Mouse (Mus musculus): ENCODE results near the gene Gtf2f1.

The Gtf2f1 gene

GRCm38 (mm10) chr17:57001228-57001627 is 9.9 kb downstream of the Gtf2f1 start:
- DNase-seq: no peak

DNA sequence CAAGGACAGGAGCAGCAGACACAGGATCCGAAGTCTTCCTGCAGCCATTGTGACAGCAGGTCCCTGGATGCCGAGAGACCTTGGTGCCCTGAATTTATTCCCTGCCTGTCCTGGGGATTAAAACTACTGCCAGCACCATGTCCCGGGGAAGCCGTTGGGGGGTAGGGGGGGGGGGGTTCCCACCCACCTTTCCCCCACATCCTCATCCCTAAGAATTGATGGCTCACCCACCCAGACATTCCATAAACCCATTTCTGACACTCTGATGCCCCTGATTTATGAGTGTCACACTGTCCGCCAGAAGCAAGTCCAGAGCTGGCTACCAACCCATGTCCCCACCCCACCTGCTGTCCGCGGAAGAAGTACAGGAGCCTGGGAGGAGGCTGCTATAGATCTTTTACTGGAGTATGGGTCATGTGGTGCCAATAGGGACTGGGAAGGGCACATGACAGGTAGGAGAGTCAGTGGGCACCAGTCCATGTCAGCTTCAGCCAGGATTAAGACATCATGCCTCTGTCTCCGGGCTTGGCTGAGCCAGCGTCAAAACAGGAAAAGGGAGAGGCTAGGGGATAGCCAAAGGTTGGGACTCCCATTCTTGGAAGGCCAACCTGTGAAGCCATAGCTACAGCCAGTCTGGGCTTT is 11.0 kb downstream of the Gtf2f1 start, which contains the start of gene Pspn:
Gene Pspn, minus strand, starts transcription at position 51 of the 642 bp plus-strand sequence.
- DNase-seq: no peak

- DNase-seq: no peak
Measured at GRCm38 (mm10) chr17:56999414-56999813, 11.7 kb downstream of the Gtf2f1 start.

- DNase-seq: peak; percentile 91 to 98
Measured at GRCm38 (mm10) chr17:56997029-56997667, 13.9 kb downstream of the Gtf2f1 start, which contains the start of gene Alkbh7. Gene Alkbh7 (plus strand): TSS chr17:56997339.

GRCm38 (mm10) chr17:56996506-56996905 is 14.6 kb downstream of the Gtf2f1 start:
- DNase-seq: no peak

DNA sequence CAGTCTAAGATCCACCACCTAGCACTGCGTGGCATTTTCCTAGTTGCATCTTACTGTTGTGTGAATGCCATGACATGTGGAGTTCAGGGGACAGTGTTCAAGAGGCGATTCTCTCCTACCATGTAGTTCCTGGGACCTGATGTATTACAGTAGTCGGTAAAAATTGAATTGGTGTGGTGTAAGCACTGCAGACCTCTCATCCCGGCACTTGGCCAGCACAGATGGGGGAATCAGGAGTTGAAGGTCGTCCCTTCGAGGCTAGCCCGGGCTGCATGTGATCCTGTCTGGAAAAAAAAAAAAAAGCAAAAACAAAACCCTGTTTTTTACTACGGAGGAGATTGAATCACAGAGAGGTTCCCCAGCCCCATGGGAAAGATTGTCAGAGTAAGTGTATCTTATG is 16.0 kb downstream of the Gtf2f1 start:
- DNase-seq: no peak

DNA sequence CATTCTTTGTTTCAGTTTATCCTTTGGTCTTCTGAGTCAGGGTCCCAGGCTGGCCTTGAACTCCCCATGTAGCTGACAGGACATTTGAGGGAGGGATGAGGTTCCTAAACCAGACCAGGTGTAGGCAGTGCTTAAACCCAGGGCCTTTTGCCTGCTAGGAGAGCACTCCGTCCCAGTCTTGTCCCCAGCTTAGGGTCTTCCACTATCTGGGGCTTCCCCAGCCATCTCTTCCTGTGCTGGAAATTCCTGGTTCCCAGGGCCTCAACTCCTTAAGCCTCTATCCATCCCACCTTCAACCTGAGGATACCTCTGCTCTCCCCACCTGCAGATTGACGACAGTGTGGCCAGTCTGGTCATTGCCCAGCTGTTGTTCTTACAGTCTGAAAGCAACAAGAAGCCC is 20.1 kb downstream of the Gtf2f1 start:
- no peak for DNase-seq

DNA sequence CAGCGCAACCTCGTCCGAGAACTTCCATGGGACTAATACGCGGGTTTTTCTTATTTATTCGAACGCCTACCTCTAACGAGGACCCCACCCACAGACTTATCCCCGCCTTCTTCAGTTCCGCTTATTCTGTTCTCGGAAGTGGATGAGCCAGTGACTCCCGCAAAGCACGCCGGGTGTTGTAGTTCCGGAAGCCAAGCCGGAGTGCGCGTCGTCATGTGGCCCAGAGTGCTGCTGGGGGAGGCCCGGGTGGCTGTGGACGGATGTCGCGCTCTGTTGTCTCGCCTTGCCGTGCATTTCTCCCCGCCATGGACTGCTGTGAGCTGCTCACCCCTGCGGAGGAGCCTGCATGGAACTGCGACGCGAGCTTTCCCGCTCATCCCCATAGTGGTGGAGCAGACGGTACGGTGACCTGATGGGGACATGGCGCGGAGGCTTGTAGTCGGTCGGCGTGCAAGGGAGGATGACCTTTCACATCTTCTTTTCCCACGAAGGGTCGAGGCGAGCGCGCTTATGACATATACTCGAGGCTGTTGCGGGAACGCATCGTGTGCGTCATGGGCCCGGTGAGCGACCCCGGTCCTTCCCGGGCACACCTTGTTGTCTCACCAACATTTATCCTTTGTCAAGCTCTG is 20.9 kb downstream of the Gtf2f1 start, which contains the start of gene Clpp:
Gene Clpp, plus strand, starts transcription at position 191 of the 632 bp plus-strand sequence.
- DNase-seq: peak; percentile 94 to 99

DNA sequence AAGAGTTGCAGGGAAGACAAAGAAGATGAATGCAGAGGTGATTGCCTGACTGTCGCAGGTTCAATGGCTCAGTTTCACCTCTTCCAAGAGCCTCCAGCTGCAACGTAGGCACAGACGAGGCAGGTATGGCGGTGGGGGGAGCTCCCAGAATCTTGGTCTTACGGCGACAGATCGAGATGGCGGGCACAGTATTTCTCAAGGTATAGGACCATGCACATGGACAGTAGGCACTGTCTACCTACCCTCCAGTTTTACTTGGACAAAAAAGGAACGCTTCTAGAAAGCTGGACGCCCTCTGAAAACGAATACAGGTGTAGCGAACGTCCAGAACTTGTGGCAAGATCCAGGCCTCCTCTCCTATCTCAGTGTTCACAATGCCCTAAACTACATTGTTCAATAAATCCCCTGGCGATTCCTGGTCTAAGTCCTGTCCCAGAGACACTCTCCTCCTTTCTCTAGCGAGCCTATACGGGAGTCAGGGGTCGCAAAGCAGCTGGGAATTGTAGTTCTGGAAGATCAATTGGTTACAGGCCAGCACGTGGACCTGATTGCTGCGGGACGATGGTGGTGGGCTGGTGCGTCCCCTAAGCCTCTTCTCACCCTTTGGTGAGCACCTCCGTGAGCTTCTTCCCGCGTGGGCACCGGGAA is 21.5 kb downstream of the Gtf2f1 start:
- peak in 1 of 2 experiments; percentile 87 for DNase-seq

DNA sequence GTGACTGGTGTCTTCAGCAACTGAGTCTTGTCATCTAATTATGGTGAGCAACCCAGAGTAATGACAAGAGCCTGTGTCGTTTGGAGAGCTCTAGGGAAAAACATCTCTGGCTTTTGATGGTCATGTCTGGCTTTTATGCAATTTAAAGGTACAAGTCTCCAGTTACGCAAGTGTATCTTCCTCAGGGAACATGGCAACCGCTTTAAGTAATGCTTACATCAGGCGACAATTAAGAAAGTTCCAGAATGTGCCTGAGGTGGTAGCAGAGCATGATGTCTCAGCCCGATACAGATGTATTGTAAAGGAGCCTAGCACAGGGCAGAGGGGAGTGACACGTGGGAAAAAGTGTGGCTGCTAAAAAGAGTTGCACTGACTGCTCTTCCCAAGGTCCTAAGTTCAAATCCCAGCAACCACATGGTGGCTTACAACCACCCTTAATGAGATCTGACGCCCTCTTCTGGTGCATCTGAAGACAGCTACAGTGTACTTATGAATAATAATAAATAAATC is 22.1 kb downstream of the Gtf2f1 start:
- DNase-seq: no peak

DNA sequence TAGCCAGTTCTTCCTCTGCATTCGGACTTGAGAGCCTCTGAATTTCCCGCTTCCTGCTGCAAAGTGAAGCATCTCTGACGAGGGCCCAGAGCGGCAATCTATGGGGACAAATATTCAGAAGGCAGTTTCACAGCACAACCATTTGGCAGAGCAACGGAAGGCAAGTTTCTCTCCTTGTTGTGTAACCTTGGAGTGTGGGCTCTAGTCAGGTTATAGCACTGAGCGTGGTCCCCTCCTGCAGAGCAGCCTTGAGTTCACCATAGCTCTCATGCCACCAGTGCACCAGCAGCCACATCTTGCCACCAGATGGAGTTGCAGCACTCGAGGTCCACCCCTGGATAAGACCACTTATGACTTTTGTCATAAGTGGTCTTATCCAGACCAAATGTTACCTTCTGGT is 22.6 kb downstream of the Gtf2f1 start:
- DNase-seq: no peak

- no peak for DNase-seq
Measured at GRCm38 (mm10) chr17:56986105-56986805, 24.8 kb downstream of the Gtf2f1 start.

GRCm38 (mm10) chr17:56985656-56986055 is 25.4 kb downstream of the Gtf2f1 start:
- DNase-seq: no peak

DNA sequence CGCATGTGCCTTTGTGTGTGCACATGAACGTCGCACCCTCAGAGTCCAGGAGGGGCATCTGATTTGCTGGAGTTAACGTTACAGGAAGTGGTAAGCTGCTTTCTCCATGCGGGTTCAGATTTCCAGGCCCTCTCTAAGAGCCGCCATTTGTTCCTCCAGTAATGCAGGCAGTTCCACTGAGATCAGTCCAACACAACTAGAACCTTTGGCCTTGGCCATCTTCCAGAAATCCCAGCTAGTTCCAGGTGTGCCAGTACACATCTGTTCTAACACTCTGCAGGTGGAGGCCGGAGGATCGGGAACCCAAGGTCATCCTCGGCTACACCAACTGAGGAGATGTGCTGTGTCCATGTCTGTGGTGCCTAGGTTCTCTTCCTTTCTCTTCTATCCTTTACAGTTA is 26.2 kb downstream of the Gtf2f1 start:
- DNase-seq: no peak

GRCm38 (mm10) chr17:56982013-56982412 is 29.1 kb downstream of the Gtf2f1 start, which contains the start of gene Acer1:
Gene Acer1 (minus strand): TSS chr17:56982126.
- no peak for DNase-seq

GRCm38 (mm10) chr17:56981049-56981448 is 30.0 kb downstream of the Gtf2f1 start:
- DNase-seq: no peak

GRCm38 (mm10) chr17:56979524-56979923 is 31.6 kb downstream of the Gtf2f1 start:
- no peak for DNase-seq

- DNase-seq: no peak
Measured at GRCm38 (mm10) chr17:56976531-56977390, 34.3 kb downstream of the Gtf2f1 start.

- no peak for DNase-seq
Measured at GRCm38 (mm10) chr17:56975391-56975790, 35.7 kb downstream of the Gtf2f1 start.

GRCm38 (mm10) chr17:56974708-56975240 is 36.3 kb downstream of the Gtf2f1 start:
- no peak for DNase-seq
